Mouse (Mus musculus) forebrain, embryonic 13.5 days (tissue): ENCODE results near the gene 9130230L23Rik. TPM values are rescaled to one million over a fixed set of nuclear protein-coding genes. Genes with fewer than 3 reads are reported as not detected.

Experiments
- ATAC-seq: fragments of 200-750 bp; cut with Nextera tagmentation; 2 replicates; pipeline ENCODE4 v1.8.0; 2017
- H3K27ac ChIP-seq: fragments of 300-500 bp; sonication (generic); 2 replicates; pipeline ENCODE4 v1.5.1; 2015; ENCODE audit warnings: inconsistent platforms, mild to moderate bottlenecking, moderate library complexity
- H3K27me3 ChIP-seq: fragments of 300-500 bp; sonication (generic); 2 replicates; pipeline ENCODE4 v1.6.1; 2015; ENCODE audit warnings: mild to moderate bottlenecking, inconsistent platforms
- H3K36me3 ChIP-seq: fragments of 300-500 bp; sonication (generic); 2 replicates; pipeline ENCODE4 v1.6.1; 2015; ENCODE audit warnings: mild to moderate bottlenecking, inconsistent platforms; ENCODE audit not compliant: poor library complexity, severe bottlenecking
- H3K4me1 ChIP-seq: fragments of 300-500 bp; sonication (generic); 2 replicates; pipeline ENCODE4 v1.6.1; 2015; ENCODE audit warnings: inconsistent platforms
- H3K4me2 ChIP-seq: fragments of 300-500 bp; sonication (generic); 2 replicates; pipeline ENCODE4 v1.6.1; 2015; ENCODE audit warnings: inconsistent platforms, mild to moderate bottlenecking, moderate library complexity
- H3K4me3 ChIP-seq: fragments of 300-500 bp; sonication (generic); 2 replicates; pipeline ENCODE4 v1.5.1; 2015; ENCODE audit warnings: mild to moderate bottlenecking, inconsistent platforms
- H3K9ac ChIP-seq: fragments of 300-500 bp; sonication (generic); 2 replicates; pipeline ENCODE4 v1.6.1; 2015; ENCODE audit warnings: mild to moderate bottlenecking, inconsistent platforms
- H3K9me3 ChIP-seq: fragments of 300-500 bp; sonication (generic); replicated peaks from 2 replicates; pipeline ENCODE4 v1.6.1; 2016; ENCODE audit warnings: inconsistent platforms
- WGBS: fragments of 180-500 bp; shearing (Covaris S2); methylation state at CpG from one replicate; pipeline ENCODE4 v1.1.7; 2015; 5-methylcytosine and 5-hydroxymethylcytosine counted together
- polyA plus RNA-seq: library from polyadenylated mRNA; unstranded; fragments of >200 nt; fragmentation: Nextera tagmentation; extraction: Ambion mirVana; gene quantifications from 2 replicates; pipeline ENCODE4 v1.2.1, GENCODE M21; 2015

9130230L23Rik gene
- polyA plus RNA-seq, 1 experiment from 2014 or later: not detected

DNA sequence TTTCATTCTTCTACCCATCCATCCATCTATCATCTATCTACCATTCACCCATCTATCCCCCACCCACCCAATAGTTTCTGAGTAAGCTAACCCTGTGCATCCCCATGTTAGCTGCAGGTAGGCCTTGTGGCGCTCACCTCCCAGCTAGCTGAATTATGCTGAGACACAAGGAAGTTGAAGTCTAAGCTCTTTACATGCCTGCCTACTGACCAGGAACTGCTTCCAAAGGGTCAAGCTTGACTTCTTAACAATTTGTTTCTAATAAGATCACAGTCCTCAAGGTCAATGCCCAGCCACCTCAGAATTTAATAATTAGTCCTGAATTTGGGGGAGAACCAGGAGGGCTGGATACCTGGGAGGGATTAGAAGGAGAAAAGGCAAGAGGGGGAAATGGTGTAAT is 28.7 kb upstream of the 9130230L23Rik start:
- no peak for ATAC-seq
- H3K4me2 ChIP-seq: no peak overlapping the region
- no peaks in the 10 kb centered on the region for H3K9me3 ChIP-seq
- H3K9ac ChIP-seq: no peak overlapping the region
- no peak overlapping the region for H3K4me3 ChIP-seq
- H3K27ac ChIP-seq: no peak overlapping the region
- H3K4me1 ChIP-seq: peaks cover 10% of the 10 kb centered on the region
- whole genome bisulfite sequencing: 95% methylated on average over 1 of the region's 1 CpGs
- 0 out of 2 replicates have a peak, but pooled peaks cover 3% of the 10 kb centered on the region for H3K27me3 ChIP-seq
- H3K36me3 ChIP-seq: no peaks in the 10 kb centered on the region

DNA sequence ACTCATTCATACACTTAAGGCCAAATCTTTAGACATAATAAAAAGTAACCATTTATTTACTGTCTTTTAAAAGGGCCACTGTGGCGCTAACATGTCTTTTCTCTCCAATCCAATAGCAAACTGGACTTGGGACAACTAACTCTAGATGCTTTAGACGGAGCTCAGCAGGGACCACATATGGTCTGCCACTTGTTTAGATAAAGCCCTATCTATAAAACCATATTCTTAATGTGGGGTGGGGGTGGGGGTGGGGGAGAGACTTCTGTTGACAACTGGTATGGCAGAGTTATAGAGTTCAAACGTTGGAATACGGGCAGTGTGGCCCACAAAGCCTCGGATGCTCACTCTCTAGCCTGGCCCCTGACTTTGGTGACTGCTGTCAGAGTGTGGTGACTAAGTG is 27.6 kb upstream of the 9130230L23Rik start:
- ATAC-seq: no peak
- Histone ChIP-seq H3K9me3 (peaks cover 4% of the 10 kb centered on the region; the same call in 1 of the 2 replicates), H3K36me3 (no peaks in the 10 kb centered on the region), H3K27ac (no peak overlapping the region), H3K4me3 (no peak overlapping the region), H3K27me3 (0 out of 2 replicates have a peak, but pooled peaks cover 3% of the 10 kb centered on the region), H3K4me1 (peaks cover 7% of the 10 kb centered on the region), H3K9ac (no peak overlapping the region), H3K4me2 (no peak overlapping the region)
- WGBS: 80% methylated on average over 5 of the region's 5 CpGs

DNA sequence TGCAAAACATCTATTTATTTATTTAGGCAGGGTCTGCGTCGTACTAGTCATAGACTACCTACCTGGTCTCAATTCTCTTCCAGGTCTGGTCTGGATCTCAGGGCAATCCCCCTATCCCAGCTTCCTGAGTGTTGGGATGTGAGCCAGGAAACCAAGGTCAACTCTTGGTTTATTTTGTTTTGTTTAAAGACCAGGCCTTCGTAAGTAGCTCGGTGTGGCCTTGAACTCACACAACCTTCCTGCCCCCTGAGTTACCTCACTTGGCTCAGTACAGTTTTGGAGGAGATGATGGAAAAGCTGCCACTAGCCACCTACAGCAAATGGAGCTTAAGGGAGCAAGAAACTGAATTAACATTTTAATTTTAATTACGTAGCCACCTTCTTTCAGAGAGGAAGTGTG is 24.1 kb upstream of the 9130230L23Rik start:
- 94% methylated on average over 5 of the region's 5 CpGs for WGBS
- no peak overlapping the region for H3K4me3 ChIP-seq
- no peak for ATAC-seq
- H3K4me2 ChIP-seq: no peak overlapping the region
- H3K9ac ChIP-seq: no peak overlapping the region
- H3K9me3 ChIP-seq: peaks cover 7% of the 10 kb centered on the region; the same call in 1 of the 2 replicates
- no peaks in the 10 kb centered on the region for H3K4me1 ChIP-seq
- H3K27me3 ChIP-seq: no peaks in the 10 kb centered on the region
- no peak overlapping the region for H3K27ac ChIP-seq
- H3K36me3 ChIP-seq: no peaks in the 10 kb centered on the region

DNA sequence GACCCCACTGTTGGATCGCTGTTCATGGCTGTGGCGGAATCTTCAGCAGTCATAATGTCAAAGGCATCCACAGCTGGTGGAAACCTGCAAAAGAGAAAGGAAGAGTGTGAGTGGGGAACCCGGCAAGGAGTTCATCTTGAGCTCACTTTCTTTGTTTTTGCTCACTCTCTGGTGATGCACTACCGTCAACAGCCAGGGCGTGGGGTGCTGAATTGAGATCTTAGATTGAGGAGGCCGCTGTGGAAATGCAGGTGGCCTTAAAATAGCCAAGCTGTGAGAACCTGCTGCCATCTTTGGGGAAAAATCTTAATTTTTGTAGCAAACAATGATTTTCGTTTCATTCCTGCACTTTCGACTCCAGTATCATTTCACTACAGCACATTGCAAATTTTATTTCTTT is 23.1 kb upstream of the 9130230L23Rik start:
- H3K4me3 ChIP-seq: no peak overlapping the region
- no peak overlapping the region for H3K9ac ChIP-seq
- no peaks in the 10 kb centered on the region for H3K36me3 ChIP-seq
- no peak overlapping the region for H3K27ac ChIP-seq
- no peaks in the 10 kb centered on the region for H3K27me3 ChIP-seq
- WGBS: 91% methylated on average over 8 of the region's 8 CpGs
- peaks cover 7% of the 10 kb centered on the region; the same call in 1 of the 2 replicates for H3K9me3 ChIP-seq
- no peak for ATAC-seq
- no peaks in the 10 kb centered on the region for H3K4me1 ChIP-seq
- H3K4me2 ChIP-seq: no peak overlapping the region

DNA sequence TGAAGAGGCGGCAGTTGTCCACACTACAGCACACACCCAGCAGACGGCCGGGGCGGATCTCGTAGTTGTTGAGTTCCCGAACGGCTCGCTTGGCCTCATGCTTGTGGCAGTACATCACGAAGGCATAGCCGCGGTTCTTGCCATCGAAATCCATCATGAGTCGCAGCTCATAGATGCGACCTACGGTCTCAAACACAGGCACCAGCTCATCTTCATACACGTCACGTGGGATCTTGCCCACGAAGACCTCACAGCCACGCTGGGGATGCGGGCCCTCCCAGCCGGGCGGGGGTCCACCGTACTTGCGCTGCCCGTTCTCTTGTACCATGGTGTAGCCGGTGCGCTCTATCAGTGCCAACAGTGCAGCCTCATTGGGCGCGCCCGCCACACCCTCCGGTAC is 22.7 kb upstream of the 9130230L23Rik start:
- no peak overlapping the region for H3K27ac ChIP-seq
- no peak overlapping the region for H3K4me2 ChIP-seq
- no peak for ATAC-seq
- 98% methylated on average over 31 of the region's 31 CpGs for WGBS
- no peaks in the 10 kb centered on the region for H3K4me1 ChIP-seq
- no peaks in the 10 kb centered on the region for H3K27me3 ChIP-seq
- H3K9me3 ChIP-seq: peaks cover 7% of the 10 kb centered on the region; the same call in 1 of the 2 replicates
- no peak overlapping the region for H3K4me3 ChIP-seq
- H3K9ac ChIP-seq: no peak overlapping the region
- no peaks in the 10 kb centered on the region for H3K36me3 ChIP-seq

DNA sequence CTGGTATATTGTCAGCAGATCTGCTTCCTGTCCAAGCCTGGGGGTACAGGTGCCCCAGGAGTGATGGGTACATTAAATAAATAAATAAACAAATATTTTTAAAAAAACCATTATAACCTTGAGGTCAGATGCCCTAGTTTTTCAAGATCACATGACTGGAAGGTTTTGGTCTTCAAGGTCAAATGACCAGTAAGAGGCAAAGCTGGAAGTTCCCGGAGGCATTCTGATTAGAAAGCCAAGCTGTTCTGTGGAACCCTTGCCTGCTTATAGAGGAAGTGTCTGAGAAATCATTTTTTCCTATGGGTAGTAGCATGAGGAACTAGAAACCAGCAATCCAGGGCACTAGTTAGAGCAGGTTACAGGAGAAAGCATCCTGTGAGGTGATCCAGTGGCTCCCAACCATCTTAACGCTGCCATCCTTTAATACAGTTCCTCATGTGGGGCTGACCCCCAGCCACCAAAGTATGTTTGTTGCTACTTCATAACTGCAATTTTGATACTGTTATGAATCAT is 11.4 kb upstream of the 9130230L23Rik start:
- no peak for ATAC-seq
- no peaks in the 10 kb centered on the region for H3K27me3 ChIP-seq
- H3K4me2 ChIP-seq: no peak overlapping the region
- H3K9ac ChIP-seq: no peak overlapping the region
- no peaks in the 10 kb centered on the region for H3K4me1 ChIP-seq
- H3K27ac ChIP-seq: no peak overlapping the region
- H3K36me3 ChIP-seq: no peaks in the 10 kb centered on the region
- H3K9me3 ChIP-seq: no peaks in the 10 kb centered on the region
- WGBS: 90% methylated on average over 2 of the region's 2 CpGs
- H3K4me3 ChIP-seq: no peak overlapping the region

DNA sequence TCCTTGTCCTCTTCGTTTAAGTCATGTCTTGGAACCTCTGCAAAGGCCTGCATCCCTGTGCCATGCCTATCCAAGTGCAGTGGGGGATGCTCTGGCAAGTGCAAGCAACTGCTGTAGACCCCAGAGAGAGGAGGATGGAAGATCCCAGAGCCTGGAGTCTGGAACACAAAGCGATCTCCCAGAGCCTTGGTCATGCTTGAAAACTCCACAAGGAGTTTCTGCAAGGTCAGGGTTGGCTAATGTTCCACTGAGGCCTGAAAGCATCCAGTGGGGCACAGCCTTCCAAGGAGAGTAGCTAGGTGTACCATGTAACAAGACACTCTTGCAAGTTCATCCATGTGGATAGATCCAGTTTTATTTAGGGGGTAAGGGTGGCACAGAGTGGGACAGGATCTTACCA is 10.4 kb upstream of the 9130230L23Rik start:
- ATAC-seq: no peak
- 86% methylated on average over 2 of the region's 2 CpGs for WGBS
- Histone ChIP-seq H3K27ac (no peak overlapping the region), H3K4me3 (no peak overlapping the region), H3K36me3 (no peaks in the 10 kb centered on the region), H3K9ac (no peak overlapping the region), H3K9me3 (no peaks in the 10 kb centered on the region), H3K4me1 (no peaks in the 10 kb centered on the region), H3K27me3 (no peaks in the 10 kb centered on the region), H3K4me2 (no peak overlapping the region)

DNA sequence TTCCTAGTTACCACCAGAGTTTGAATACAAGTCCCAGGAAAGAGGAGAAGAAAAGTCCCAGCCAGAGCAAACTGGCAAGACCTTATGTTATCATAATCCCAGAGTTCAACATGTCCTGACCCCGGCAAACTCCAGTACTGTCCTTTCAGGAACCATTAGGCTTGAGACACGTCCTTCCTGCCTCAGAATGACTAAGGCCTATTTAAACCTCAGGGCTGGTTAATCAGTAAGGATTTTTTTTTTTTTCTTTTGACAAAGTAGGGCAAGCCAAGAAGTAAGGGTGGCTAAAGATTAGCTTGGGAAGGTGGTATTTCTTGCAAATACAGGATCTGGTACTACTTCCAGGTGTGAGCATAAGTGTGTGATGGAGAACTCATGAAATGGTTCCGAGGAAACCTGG is 9.9 kb upstream of the 9130230L23Rik start:
- no peak for ATAC-seq
- 79% methylated on average over 3 of the region's 3 CpGs for WGBS

DNA sequence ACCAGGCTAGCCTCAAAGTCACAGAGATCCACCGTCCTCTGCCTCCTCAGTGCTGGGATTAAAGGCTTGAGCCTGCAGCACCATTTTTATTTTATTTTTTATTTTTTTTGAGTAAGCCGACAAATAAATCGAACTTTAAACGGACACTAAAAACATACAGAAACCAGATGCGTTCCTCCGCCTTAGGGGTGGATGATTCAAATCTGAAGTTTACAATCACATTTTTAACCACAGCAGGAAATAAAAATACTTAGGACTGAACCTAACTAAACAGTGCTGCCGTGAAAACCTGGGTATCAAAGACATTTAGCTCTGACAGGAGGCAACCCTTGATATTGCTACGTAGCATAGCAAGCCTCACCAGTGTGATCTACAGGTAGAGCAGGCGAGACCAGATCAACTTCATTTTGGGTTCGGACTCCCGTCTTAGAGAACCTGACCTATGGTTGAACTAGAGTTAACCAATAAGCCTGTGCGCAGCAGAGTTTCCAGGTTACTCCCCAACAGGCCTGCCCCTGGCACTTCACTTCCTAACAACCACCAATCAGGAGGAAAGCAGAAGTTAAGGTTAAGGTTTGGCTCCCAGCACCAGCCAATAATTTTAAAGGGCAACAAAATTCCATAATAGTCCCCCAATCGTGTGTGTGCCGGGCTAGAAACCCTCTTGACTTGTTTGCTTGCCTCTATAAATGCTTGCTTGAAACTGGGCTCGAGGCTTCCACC is 4.3 kb upstream of the 9130230L23Rik start:
- no peak overlapping the region for H3K4me2 ChIP-seq
- no peak overlapping the region for H3K27ac ChIP-seq
- no peaks in the 10 kb centered on the region for H3K4me1 ChIP-seq
- 90% methylated on average over 15 of the region's 15 CpGs for WGBS
- H3K9me3 ChIP-seq: no peaks in the 10 kb centered on the region
- H3K9ac ChIP-seq: no peak overlapping the region
- no peaks in the 10 kb centered on the region for H3K27me3 ChIP-seq
- H3K36me3 ChIP-seq: no peaks in the 10 kb centered on the region
- H3K4me3 ChIP-seq: no peak overlapping the region
- ATAC-seq: no peak

More for the DNA sequence above, 9.9 kb upstream of the 9130230L23Rik start:
- no peak overlapping the region for H3K9ac ChIP-seq
- no peak overlapping the region for H3K27ac ChIP-seq
- H3K4me1 ChIP-seq: no peaks in the 10 kb centered on the region
- no peaks in the 10 kb centered on the region for H3K36me3 ChIP-seq
- no peak overlapping the region for H3K4me3 ChIP-seq
- no peak overlapping the region for H3K4me2 ChIP-seq
- no peaks in the 10 kb centered on the region for H3K27me3 ChIP-seq
- no peaks in the 10 kb centered on the region for H3K9me3 ChIP-seq

DNA sequence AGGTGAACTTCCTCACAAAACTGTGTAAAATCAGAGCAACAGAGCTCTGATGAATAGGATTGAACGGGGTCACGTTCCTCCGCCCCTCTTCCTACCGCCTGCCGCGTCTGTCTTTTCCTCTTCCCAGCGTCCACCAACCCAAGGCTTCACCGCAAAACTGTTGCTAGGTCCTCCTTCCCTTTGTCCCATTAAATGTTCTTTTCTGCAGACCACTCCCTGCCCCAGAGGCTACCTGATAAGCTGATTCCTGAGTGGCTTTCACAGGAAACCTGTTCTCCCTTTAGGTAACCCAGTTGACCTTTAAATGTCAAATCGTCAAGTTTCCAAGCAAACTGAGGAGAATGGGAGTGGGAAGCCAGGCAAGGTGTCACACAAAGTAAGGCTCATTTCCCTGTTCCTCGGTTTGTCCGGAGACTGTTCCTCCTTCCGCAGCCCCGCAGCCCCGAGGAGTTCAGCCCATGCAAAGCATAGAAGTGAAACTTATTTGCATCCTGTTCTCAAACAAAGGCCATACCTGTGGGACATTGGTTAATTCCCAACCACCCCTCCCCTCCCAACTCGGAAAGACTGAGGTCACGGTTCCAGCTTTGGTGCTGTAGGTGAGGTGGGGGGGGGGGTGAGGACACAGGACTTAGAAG is 1.1 kb upstream of the 9130230L23Rik start:
- H3K4me3 ChIP-seq: no peak overlapping the region
- H3K9ac ChIP-seq: no peak overlapping the region
- no peak for ATAC-seq
- no peaks in the 10 kb centered on the region for H3K4me1 ChIP-seq
- H3K9me3 ChIP-seq: no peaks in the 10 kb centered on the region
- no peaks in the 10 kb centered on the region for H3K36me3 ChIP-seq
- H3K27me3 ChIP-seq: no peaks in the 10 kb centered on the region
- no peak overlapping the region for H3K27ac ChIP-seq
- no peak overlapping the region for H3K4me2 ChIP-seq
- WGBS: 45% methylated on average over 16 of the region's 16 CpGs

DNA sequence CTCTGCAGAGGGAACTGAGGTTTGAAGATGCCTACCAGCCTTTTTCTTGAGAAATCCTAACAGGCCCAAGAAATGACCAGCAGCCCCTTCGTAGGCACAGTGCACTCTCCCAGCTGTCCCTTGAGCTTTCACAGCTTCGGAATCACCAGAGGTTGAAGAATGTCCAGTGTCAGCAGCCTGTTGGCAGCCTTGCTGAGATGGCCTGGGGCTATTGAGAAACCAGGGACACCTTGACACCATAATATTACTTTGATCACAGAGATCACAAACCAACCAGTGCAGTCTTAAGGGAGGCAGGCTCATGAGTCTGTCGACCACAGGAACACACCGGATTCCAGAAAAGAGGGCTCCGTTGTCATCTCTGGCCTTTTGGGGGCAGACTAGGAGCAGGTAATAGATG is 2.9 kb downstream of the 9130230L23Rik start:
- Histone ChIP-seq H3K9ac (no peak overlapping the region), H3K4me3 (no peak overlapping the region), H3K9me3 (no peaks in the 10 kb centered on the region), H3K4me2 (no peak overlapping the region), H3K4me1 (no peaks in the 10 kb centered on the region), H3K27me3 (no peaks in the 10 kb centered on the region), H3K36me3 (no peaks in the 10 kb centered on the region), H3K27ac (no peak overlapping the region)
- no peak for ATAC-seq
- 76% methylated on average over 5 of the region's 5 CpGs for WGBS

DNA sequence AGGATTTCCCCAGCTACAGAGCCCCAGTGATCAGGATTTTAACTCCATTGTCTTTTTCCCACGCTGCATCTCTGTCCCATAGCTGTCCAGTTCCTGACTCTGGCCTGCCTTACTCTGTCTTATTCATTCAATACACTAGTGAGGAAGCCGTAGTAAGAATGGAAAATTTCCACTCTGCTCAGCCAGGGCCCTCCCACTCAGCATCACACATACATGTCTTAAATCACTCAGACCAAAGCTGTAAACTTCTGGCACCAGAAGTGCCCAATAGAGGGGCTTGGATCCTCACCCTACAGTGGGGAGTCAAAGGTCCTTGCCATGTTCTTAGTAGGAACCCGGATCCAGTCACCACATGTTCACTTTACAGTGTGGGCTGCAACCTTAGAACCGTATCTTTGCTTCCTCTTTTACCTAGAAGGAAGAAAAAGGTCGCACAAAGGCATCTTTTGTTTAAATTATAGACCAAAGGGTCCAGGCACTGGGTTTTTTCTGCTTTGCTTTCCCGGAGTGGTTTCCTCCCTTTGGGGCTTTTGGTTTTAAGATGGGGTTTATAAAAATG is 3.4 kb downstream of the 9130230L23Rik start:
- no peak overlapping the region for H3K4me2 ChIP-seq
- H3K27ac ChIP-seq: no peak overlapping the region
- H3K4me3 ChIP-seq: no peak overlapping the region
- H3K27me3 ChIP-seq: no peaks in the 10 kb centered on the region
- H3K9me3 ChIP-seq: no peaks in the 10 kb centered on the region
- 74% methylated on average over 6 of the region's 6 CpGs for WGBS
- no peaks in the 10 kb centered on the region for H3K36me3 ChIP-seq
- no peaks in the 10 kb centered on the region for H3K4me1 ChIP-seq
- H3K9ac ChIP-seq: no peak overlapping the region
- no peak for ATAC-seq
